Mouse (Mus musculus): ENCODE data around the gene Mcu. TPM values are rescaled to one million over a fixed set of nuclear protein-coding genes. Genes with fewer than 3 reads are reported as not detected.
A peak's percentile ranks its signal among the peaks of the same experiment; 100 is the strongest.

Gene Mcu
- polyA plus RNA-seq, 1 experiment = 32.4 TPM

- 54% methylated on average over 5 of the region's 5 CpGs for WGBS
- Histone ChIP-seq H3K4me3 (replicated peaks; ENCODE audit: insufficient read depth, low read depth, low read length) (no peak overlapping the region), H3K27ac (ENCODE audit: insufficient read depth, low read length) (no peak overlapping the region), H3K4me1 (ENCODE audit: control insufficient read depth, insufficient read depth, low read length) (peaks cover 23% of the 10 kb centered on the region), H3K27me3 (ENCODE audit: control insufficient read depth, insufficient read depth, low read length) (no peaks in the 10 kb centered on the region)
- no peak for DNase-seq
- no peak for TF ChIP-seq POLR2A (IDR thresholded peaks at IDR 0.05; ENCODE audit: borderline replicate concordance, insufficient read depth, low read length)
- TF ChIP-seq CTCF (IDR thresholded peaks at IDR 0.05; ENCODE audit: borderline replicate concordance, insufficient read depth, low read depth, low read length) = no peak
Measured at GRCm38 (mm10) chr10:59603843-59604242, 12.6 kb downstream of the Mcu start.

GRCm38 (mm10) chr10:59602891-59603290, 13.6 kb downstream of the Mcu start:
- TF ChIP-seq POLR2A (IDR thresholded peaks at IDR 0.05; ENCODE audit: borderline replicate concordance, insufficient read depth, low read length) (no peak), CTCF (IDR thresholded peaks at IDR 0.05; ENCODE audit: borderline replicate concordance, insufficient read depth, low read depth, low read length) (no peak)
- peak overlapping the region; percentile 29; the same call in 1 of the 2 replicates for H3K27ac ChIP-seq (ENCODE audit: insufficient read depth, low read length)
- H3K27me3 ChIP-seq (ENCODE audit: control insufficient read depth, insufficient read depth, low read length) = no peaks in the 10 kb centered on the region
- H3K4me1 ChIP-seq (ENCODE audit: control insufficient read depth, insufficient read depth, low read length) = peaks cover 17% of the 10 kb centered on the region
- 21% methylated on average over 14 of the region's 14 CpGs for WGBS
- no peak overlapping the region for H3K4me3 ChIP-seq (replicated peaks; ENCODE audit: insufficient read depth, low read depth, low read length)
- peak; percentile 65 to 67 for DNase-seq

DNA sequence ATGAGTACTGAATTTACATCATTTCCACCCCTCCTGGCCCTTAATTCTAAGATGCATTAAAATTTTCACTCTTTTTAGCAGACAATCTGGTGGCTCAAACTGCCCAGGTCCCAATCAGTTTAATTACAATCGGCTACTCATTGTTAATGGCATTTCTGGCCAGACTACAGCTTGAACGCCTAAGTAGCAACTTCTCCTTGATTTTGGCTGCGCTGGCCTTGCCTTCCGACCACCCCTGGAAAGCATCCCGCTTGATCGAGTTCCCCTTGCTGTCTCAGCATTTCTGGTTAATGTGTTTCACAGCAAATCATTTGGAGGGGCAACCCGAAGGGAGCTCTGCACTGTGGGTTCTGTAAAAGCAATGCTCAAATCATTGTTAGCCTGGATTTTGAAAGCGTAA, 14.4 kb downstream of the Mcu start:
- H3K27ac ChIP-seq (ENCODE audit: insufficient read depth, low read length) = no peak overlapping the region
- TF ChIP-seq POLR2A (IDR thresholded peaks at IDR 0.05; ENCODE audit: borderline replicate concordance, insufficient read depth, low read length) (no peak), CTCF (IDR thresholded peaks at IDR 0.05; ENCODE audit: borderline replicate concordance, insufficient read depth, low read depth, low read length) (no peak)

DNA sequence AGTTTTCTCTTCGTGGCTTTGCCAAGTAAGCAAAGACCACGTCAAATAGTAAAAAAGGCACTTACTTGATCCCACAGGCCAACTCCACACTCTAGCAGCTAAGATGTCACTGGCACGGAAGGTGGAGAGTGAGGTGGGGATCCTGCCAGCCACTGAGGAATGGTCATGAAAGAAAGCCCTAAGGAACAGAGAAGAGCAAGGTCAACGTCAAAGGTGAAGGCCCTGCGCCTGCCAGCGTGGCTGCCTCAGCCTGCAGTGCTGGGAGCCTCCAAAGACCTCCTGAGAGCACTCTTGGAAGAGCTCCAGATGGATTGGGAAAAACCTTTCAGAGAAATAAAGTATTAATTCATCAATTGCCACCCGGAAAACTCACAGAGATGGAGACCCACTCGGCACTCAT, 16.0 kb downstream of the Mcu start:
- TF ChIP-seq CTCF (IDR thresholded peaks at IDR 0.05; ENCODE audit: borderline replicate concordance, insufficient read depth, low read depth, low read length) (no peak), POLR2A (IDR thresholded peaks at IDR 0.05; ENCODE audit: borderline replicate concordance, insufficient read depth, low read length) (no peak)
- DNase-seq = no peak
- Histone ChIP-seq H3K4me1 (ENCODE audit: control insufficient read depth, insufficient read depth, low read length) (peaks cover 16% of the 10 kb centered on the region), H3K27me3 (ENCODE audit: control insufficient read depth, insufficient read depth, low read length) (no peaks in the 10 kb centered on the region), H3K4me3 (replicated peaks; ENCODE audit: insufficient read depth, low read depth, low read length) (no peak overlapping the region), H3K27ac (ENCODE audit: insufficient read depth, low read length) (no peak overlapping the region)
- WGBS = 51% methylated on average over 8 of the region's 8 CpGs

More for the DNA sequence above, 14.4 kb downstream of the Mcu start:
- WGBS = 32% methylated on average over 8 of the region's 8 CpGs
- Histone ChIP-seq H3K27me3 (ENCODE audit: control insufficient read depth, insufficient read depth, low read length) (no peaks in the 10 kb centered on the region), H3K4me3 (replicated peaks; ENCODE audit: insufficient read depth, low read depth, low read length) (no peak overlapping the region), H3K4me1 (ENCODE audit: control insufficient read depth, insufficient read depth, low read length) (peaks cover 16% of the 10 kb centered on the region)
- no peak for DNase-seq

DNA sequence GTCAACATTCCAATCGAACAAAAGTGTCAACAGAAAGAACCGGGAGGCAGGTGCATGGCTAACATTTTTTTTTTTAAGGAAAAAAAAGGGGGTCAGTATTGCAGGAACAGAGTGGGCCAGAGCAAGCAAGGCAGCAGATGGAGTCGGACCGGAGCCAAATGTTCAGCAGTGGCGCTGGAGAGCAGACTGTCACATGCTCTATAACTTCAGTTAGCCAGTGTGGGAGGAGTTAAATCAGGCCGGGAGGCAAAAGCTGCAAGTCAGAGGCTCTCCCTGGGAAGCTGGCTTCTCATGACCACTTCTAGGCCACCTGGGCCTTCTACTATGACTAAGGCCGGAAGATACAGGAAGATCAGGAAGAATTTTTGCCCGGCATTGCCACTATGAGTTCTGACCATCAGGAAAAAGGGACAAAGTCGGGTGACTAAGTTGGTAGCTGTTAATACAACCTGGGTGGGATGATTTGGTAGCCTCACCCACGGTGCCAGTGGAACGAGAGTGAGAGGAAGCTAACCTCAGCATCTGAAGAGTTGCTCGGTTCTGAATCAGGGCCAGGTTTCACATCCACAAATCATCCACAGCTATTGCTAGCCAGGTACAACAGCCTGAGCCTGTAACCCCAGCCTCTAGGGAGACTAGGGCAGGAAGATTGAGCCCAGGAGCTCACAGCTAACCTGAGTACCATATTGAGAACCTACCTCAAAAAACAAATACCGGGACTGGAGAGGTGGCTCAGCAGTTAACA, 22.5 kb downstream of the Mcu start:
- peaks cover 10% of the 10 kb centered on the region; the same call in 1 of the 2 replicates for H3K4me1 ChIP-seq (ENCODE audit: control insufficient read depth, insufficient read depth, low read length)
- WGBS = 9% methylated on average over 13 of the region's 13 CpGs
- DNase-seq = peak; percentile 91 to 95
- H3K27me3 ChIP-seq (ENCODE audit: control insufficient read depth, insufficient read depth, low read length) = no peaks in the 10 kb centered on the region
- TF ChIP-seq POLR2A (IDR thresholded peaks at IDR 0.05; ENCODE audit: borderline replicate concordance, insufficient read depth, low read length) (no peak), CTCF (IDR thresholded peaks at IDR 0.05; ENCODE audit: borderline replicate concordance, insufficient read depth, low read depth, low read length) (no peak)
- peak overlapping the region; percentile 7 for H3K4me3 ChIP-seq (replicated peaks; ENCODE audit: insufficient read depth, low read depth, low read length)
- H3K27ac ChIP-seq (ENCODE audit: insufficient read depth, low read length) = peak overlapping the region; percentile 80

- DNase-seq = no peak
- Histone ChIP-seq H3K27me3 (ENCODE audit: control insufficient read depth, insufficient read depth, low read length) (no peaks in the 10 kb centered on the region), H3K4me3 (replicated peaks; ENCODE audit: insufficient read depth, low read depth, low read length) (no peak overlapping the region), H3K4me1 (ENCODE audit: control insufficient read depth, insufficient read depth, low read length) (peaks cover 10% of the 10 kb centered on the region), H3K27ac (ENCODE audit: insufficient read depth, low read length) (no peak overlapping the region)
- WGBS = 93% methylated on average over 9 of the region's 9 CpGs
- TF ChIP-seq CTCF (IDR thresholded peaks at IDR 0.05; ENCODE audit: borderline replicate concordance, insufficient read depth, low read depth, low read length) = no peak
- no peak for TF ChIP-seq POLR2A (IDR thresholded peaks at IDR 0.05; ENCODE audit: borderline replicate concordance, insufficient read depth, low read length)
Measured at GRCm38 (mm10) chr10:59590606-59591005, 25.9 kb downstream of the Mcu start.

GRCm38 (mm10) chr10:59589856-59590255, 26.6 kb downstream of the Mcu start:
- no peak for TF ChIP-seq CTCF (IDR thresholded peaks at IDR 0.05; ENCODE audit: borderline replicate concordance, insufficient read depth, low read depth, low read length)
- TF ChIP-seq POLR2A (IDR thresholded peaks at IDR 0.05; ENCODE audit: borderline replicate concordance, insufficient read depth, low read length) = no peak
- WGBS = 85% methylated on average over 13 of the region's 13 CpGs

DNA sequence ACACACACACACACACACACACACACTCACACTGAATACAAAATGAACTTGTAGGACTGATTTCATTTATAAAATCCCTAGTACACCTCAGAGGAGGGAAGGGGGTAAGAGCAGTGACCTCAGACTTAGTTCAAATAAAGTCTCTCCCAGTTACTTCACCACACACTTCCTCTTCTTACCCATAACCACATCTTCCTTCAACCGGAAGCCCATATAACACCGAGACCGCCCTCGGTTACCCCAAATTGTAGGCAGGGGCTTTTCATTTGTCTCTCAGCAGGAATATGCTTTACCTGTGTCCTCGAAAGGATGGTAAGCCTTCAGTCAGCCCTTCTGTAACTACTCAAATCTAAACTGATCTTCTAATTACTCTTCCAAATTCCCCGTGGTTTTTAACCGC, 27.1 kb downstream of the Mcu start:
- TF ChIP-seq POLR2A (IDR thresholded peaks at IDR 0.05; ENCODE audit: borderline replicate concordance, insufficient read depth, low read length) (no peak), CTCF (IDR thresholded peaks at IDR 0.05; ENCODE audit: borderline replicate concordance, insufficient read depth, low read depth, low read length) (no peak)
- DNase-seq = no peak
- H3K27ac ChIP-seq (ENCODE audit: insufficient read depth, low read length) = no peak overlapping the region

More at GRCm38 (mm10) chr10:59589856-59590255, 26.6 kb downstream of the Mcu start:
- Histone ChIP-seq H3K4me3 (replicated peaks; ENCODE audit: insufficient read depth, low read depth, low read length) (no peak overlapping the region), H3K27me3 (ENCODE audit: control insufficient read depth, insufficient read depth, low read length) (no peaks in the 10 kb centered on the region), H3K27ac (ENCODE audit: insufficient read depth, low read length) (no peak overlapping the region), H3K4me1 (ENCODE audit: control insufficient read depth, insufficient read depth, low read length) (peaks cover 9% of the 10 kb centered on the region)
- no peak for DNase-seq

More for the DNA sequence above, 27.1 kb downstream of the Mcu start:
- H3K4me3 ChIP-seq (replicated peaks; ENCODE audit: insufficient read depth, low read depth, low read length) = no peak overlapping the region
- WGBS = 94% methylated on average over 7 of the region's 7 CpGs
- no peaks in the 10 kb centered on the region for H3K27me3 ChIP-seq (ENCODE audit: control insufficient read depth, insufficient read depth, low read length)
- H3K4me1 ChIP-seq (ENCODE audit: control insufficient read depth, insufficient read depth, low read length) = peaks cover 7% of the 10 kb centered on the region
